10 mouse cellular contexts compared by ENCODE assay signal in genomic region chr10:86819649-86820165, GRCm38 (mm10). TPM values are rescaled to one million over a fixed set of nuclear protein-coding genes. Genes with fewer than 3 reads are reported as not detected.
DNase-seq lines count a peak whose midpoint lies in the region; ATAC-seq and TF ChIP-seq lines count a peak whose summit lies in the region.
"Had no signal": no experiment of that assay in that cellular context is flagged by ENCODE, and none has a peak within 500 bp of the region (broad histone marks: within the 10 kb centered on the region; RNA-seq: fewer than 3 reads in every experiment).

No protein-coding gene starts in this region.

- intact Hi-C loops in left cerebral cortex, postnatal 36 days (cut with DNase I) = loop anchor here (5.0 kb wide), 1 partner anchor 42 kb away; the partner anchor contains the start of gene Nt5dc3

- peak overlapping the region; percentile 12; the same call in 1 of the 2 replicates for H3K27ac ChIP-seq in intestine, embryonic 14.5 days (ENCODE audit: low read depth)
- H3K27ac ChIP-seq in midbrain, postnatal 0 days (ENCODE audit: low read depth, low read length) = peak overlapping the region; percentile 51
- H3K27ac ChIP-seq in thymus, adult 2 months (ENCODE audit: control insufficient read depth, insufficient read depth, low read length) = no peak overlapping the region

- 35% methylated on average over 8 of the region's 8 CpGs for WGBS in intestine, embryonic 14.5 days
- WGBS in midbrain, postnatal 0 days = 20% methylated on average over 8 of the region's 8 CpGs
- WGBS in thymus, adult 2 months = 81% methylated on average over 8 of the region's 8 CpGs

- H3K9me3 ChIP-seq in intestine, embryonic 14.5 days (ENCODE audit: control insufficient read depth, low read length) = no peaks in the 10 kb centered on the region
- no peaks in the 10 kb centered on the region for H3K9me3 ChIP-seq in midbrain, postnatal 0 days (ENCODE audit: low read length)

- H3K4me1 ChIP-seq in intestine, embryonic 14.5 days (replicated peaks; ENCODE audit: control insufficient read depth, insufficient read depth, low read length) = peaks cover 7% of the 10 kb centered on the region; the same call in 1 of the 2 replicates
- H3K4me1 ChIP-seq in midbrain, postnatal 0 days (ENCODE audit: insufficient read depth, low read length) = no peaks in the 10 kb centered on the region
- peaks cover 9% of the 10 kb centered on the region for H3K4me1 ChIP-seq in thymus, adult 2 months (replicated peaks; ENCODE audit: control insufficient read depth, insufficient read depth, low read length)

- DNase-seq in left cerebral cortex, postnatal 36 days (ENCODE audit: low spot score in 2 of 2) = peak; percentile 30 to 34
- no peak for DNase-seq in left cerebral cortex, adult 8-10 months (ENCODE audit: low spot score in 2 of 2)
- DNase-seq in frontal cortex, postnatal 36 days (ENCODE audit: low spot score in 2 of 2) = peak; percentile 21 to 42
- no peak for DNase-seq in intestine, embryonic 14.5 days (ENCODE audit: low spot score)
- peak; percentile 91 for DNase-seq in midbrain, postnatal 0 days (ENCODE audit: low spot score)
- no peak for DNase-seq in thymus, adult 2 months
- no peak for DNase-seq in gastrocnemius, adult 8-10 months (ENCODE audit: low spot score in 2 of 2)
- DNase-seq in adrenal gland, postnatal 25 days = no peak

- no peak overlapping the region for H3K4me3 ChIP-seq in intestine, embryonic 14.5 days (ENCODE audit: low read depth, low read length)
- no peak overlapping the region for H3K4me3 ChIP-seq in midbrain, postnatal 0 days (ENCODE audit: low read depth, low read length)
- H3K4me3 ChIP-seq in thymus, adult 2 months (ENCODE audit: control insufficient read depth, insufficient read depth, low read length) = no peak overlapping the region

- no peak for ATAC-seq in intestine, embryonic 14.5 days (replicated peaks; ENCODE audit: low FRiP score, low TSS enrichment, low read depth)
- peak; percentile 88 for ATAC-seq in midbrain, postnatal 0 days (ENCODE audit: low FRiP score)

- H3K9ac ChIP-seq in intestine, embryonic 14.5 days (ENCODE audit: low read length) = no peak overlapping the region
- no peak overlapping the region for H3K9ac ChIP-seq in midbrain, postnatal 0 days (replicated peaks; ENCODE audit: low read length, poor library complexity, severe bottlenecking)

- TF ChIP-seq POLR2A in thymus, adult 2 months (IDR thresholded peaks at IDR 0.05; ENCODE audit: control insufficient read depth, extremely low read depth, insufficient read depth, low read length, poor library complexity) = no peak

- no peaks in the 10 kb centered on the region for H3K36me3 ChIP-seq in intestine, embryonic 14.5 days (ENCODE audit: control insufficient read depth, insufficient read depth, low read length)
- peaks cover 23% of the 10 kb centered on the region for H3K36me3 ChIP-seq in midbrain, postnatal 0 days (ENCODE audit: insufficient read depth, low read length)
- H3K36me3 ChIP-seq in thymus, adult 2 months (ENCODE audit: control insufficient read depth, insufficient read depth, low read length) = no peaks in the 10 kb centered on the region

- TF ChIP-seq CTCF in midbrain, postnatal 0 days (IDR thresholded peaks at IDR 0.05) = peak; percentile 46
- no peak for TF ChIP-seq CTCF in thymus, adult 2 months (IDR thresholded peaks at IDR 0.05; ENCODE audit: borderline replicate concordance, control insufficient read depth, extremely low read depth, insufficient read depth, low read length, poor library complexity)

- no peaks in the 10 kb centered on the region for H3K27me3 ChIP-seq in intestine, embryonic 14.5 days (replicated peaks; ENCODE audit: control insufficient read depth, insufficient read depth, low read length)
- H3K27me3 ChIP-seq in midbrain, postnatal 0 days (ENCODE audit: insufficient read depth, low read length) = no peaks in the 10 kb centered on the region
- H3K27me3 ChIP-seq in thymus, adult 2 months (ENCODE audit: control insufficient read depth, insufficient read depth, low read length) = no peaks in the 10 kb centered on the region

- H3K4me2 ChIP-seq in intestine, embryonic 14.5 days (ENCODE audit: low read length) = no peak overlapping the region
- H3K4me2 ChIP-seq in midbrain, postnatal 0 days (ENCODE audit: low read depth, low read length, poor library complexity, severe bottlenecking) = no peak overlapping the region

RNA-seq across cellular contexts. Expression of gene Nt5dc3, which starts 40.9 kb away (rescaled TPM):
- 10 to 100 TPM; 79.4 to 82.5 TPM for total RNA-seq in left cerebral cortex, postnatal 36 days (2021)
- total RNA-seq in left cerebral cortex, adult 8-10 months (2022) = 10 to 100 TPM; 62.2 to 70.5 (median 66.3) TPM
- 1.9 and 2.2 TPM in 2 replicates for polyA plus RNA-seq in intestine, embryonic 14.5 days (2014; fragmentation: Nextera tagmentation; extraction: Ambion mirVana)
- 56.2 and 70.5 TPM in 2 replicates for total RNA-seq in midbrain, postnatal 0 days (2014; rRNA removed)
- 11.9 and 13.2 TPM in 2 replicates for polyA plus RNA-seq in midbrain, postnatal 0 days (2015; fragmentation: Nextera tagmentation; extraction: Ambion mirVana)
- polyA plus RNA-seq in thymus, adult 2 months (2012; rRNA removed) = 6.7 and 7.5 TPM in 2 replicates
- total RNA-seq in gastrocnemius, adult 8-10 months (2022) = 10 to 100 TPM; 57.7 to 72.7 (median 64.9) TPM
- 37.0 and 43.7 TPM in 2 replicates for total RNA-seq in adrenal gland, postnatal 25 days (2021)

RNA-seq across cellular contexts. Expression of gene Gm49358, which starts 55.9 kb away (rescaled TPM):
- total RNA-seq in left cerebral cortex, postnatal 36 days (2021) = 10 to 100 TPM; 19.2 to 24.9 TPM
- total RNA-seq in left cerebral cortex, adult 8-10 months (2022) = 10 to 100 TPM; 13.9 to 25.5 (median 20.2) TPM
- not detected in 2 replicates for polyA plus RNA-seq in intestine, embryonic 14.5 days (2014; fragmentation: Nextera tagmentation; extraction: Ambion mirVana)
- not detected in 2 replicates for total RNA-seq in midbrain, postnatal 0 days (2014; rRNA removed)
- polyA plus RNA-seq in midbrain, postnatal 0 days (2015; fragmentation: Nextera tagmentation; extraction: Ambion mirVana) = not detected in 2 replicates
- polyA plus RNA-seq in thymus, adult 2 months (2012; rRNA removed) = not detected in 2 replicates
- total RNA-seq in gastrocnemius, adult 8-10 months (2022) = 10 to 100 TPM; 20.1 to 25.2 (median 21.3) TPM
- total RNA-seq in adrenal gland, postnatal 25 days (2021) = 9.5 and 10.1 TPM in 2 replicates
- polyA plus RNA-seq: large intestine, adult 2 months; spleen, adult 2 months had no signal

Comparison
In these comparisons a context has a peak if more than half of its experiments do, and no peak if none do; other contexts are left out.
1. DNase-seq: peak in left cerebral cortex, postnatal 36 days (2 of 2), frontal cortex, postnatal 36 days (2 of 2) and midbrain, postnatal 0 days (single experiment); none in left cerebral cortex, adult 8-10 months (0 of 2), intestine, embryonic 14.5 days (single experiment), thymus, adult 2 months (single experiment), gastrocnemius, adult 8-10 months (0 of 2) and adrenal gland, postnatal 25 days (single experiment).
2. RNA of gene Gm49358, which starts 55.9 kb away (total RNA-seq): 19.2 to 24.9 TPM in left cerebral cortex, postnatal 36 days, 20.1 to 25.2 TPM in gastrocnemius, adult 8-10 months, 13.9 to 25.5 TPM in left cerebral cortex, adult 8-10 months and 9.5 to 10.1 TPM in adrenal gland, postnatal 25 days; not detected in midbrain, postnatal 0 days; every median in the first group is over 10 times any median in the second.